Mouse (Mus musculus): ENCODE data around the gene Zup1. TPM values are rescaled to one million over a fixed set of nuclear protein-coding genes. Genes with fewer than 3 reads are reported as not detected.

Gene Zup1
- total and polyA plus RNA-seq, 3 experiments, result 1.6 to 27.2 (median 24.6) TPM

DNA sequence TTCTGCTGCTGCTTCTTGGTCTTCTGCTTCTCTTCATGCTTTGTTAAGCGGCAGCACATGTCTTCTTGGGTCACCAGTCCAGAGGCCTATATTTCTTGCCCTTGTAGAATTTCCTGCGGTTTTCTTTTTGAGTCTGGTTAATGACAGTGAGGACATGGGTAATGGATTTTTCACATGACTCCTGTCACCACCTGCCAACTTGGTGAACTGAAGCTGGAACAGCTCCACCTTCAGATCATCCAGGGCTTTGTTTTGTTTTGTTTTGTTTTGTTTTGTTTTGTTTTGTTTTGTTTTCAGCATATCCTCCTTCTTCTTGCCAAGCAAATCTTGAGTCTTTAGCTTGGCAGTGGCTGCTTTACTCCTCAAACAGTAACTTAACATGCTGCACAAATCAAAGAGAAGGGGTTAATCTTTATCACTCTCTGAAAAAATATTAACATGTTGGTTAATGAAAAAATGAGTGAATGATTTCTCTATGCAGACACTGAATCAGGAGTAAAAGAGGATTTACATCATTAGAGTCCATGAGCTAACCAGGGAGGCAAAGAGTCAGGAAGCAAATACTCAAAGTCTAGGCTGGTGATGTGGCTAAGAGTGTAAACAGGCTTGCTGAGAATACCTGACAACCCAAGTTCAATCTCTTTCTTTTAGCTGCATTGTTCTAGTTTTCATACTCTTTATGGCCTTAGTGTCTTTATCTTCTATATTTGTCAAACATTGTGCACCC is 78.2 kb downstream of the Zup1 start:
- ATAC-seq (ENCODE audit: extremely low read depth, insufficient number of reproducible peaks, low FRiP score, poor library complexity, severe bottlenecking), result no peak

DNA sequence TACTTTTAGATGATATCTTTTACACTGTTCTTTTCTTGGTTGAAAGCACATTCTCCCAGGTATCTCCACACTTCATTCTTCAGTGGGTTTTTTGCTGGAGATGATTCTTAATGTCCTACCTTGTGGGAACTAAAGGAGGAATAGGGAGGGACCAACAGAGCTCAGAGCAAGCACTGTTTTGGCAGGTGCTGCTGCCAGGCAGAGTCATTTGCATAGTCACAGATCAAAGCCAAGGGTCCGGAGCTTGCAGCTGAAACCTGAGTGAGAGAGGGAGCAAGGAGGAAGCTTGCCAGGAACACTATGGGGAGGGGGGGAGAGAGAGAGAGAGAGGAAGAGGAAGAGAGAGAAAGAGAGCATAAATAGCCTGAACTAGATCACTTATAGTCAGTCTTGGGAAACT is 80.6 kb downstream of the Zup1 start:
- TF ChIP-seq GATA1 (IDR thresholded peaks at IDR 0.05; ENCODE audit: borderline replicate concordance, low read length) (no peak), TAL1 (conservative IDR thresholded peaks at IDR 0.05; ENCODE audit: low read depth, low read length) (no peak), POLR2AphosphoS5 (IDR thresholded peaks at IDR 0.05; ENCODE audit: insufficient replicate concordance, low read depth, low read length) (no peak), CTCF (IDR thresholded peaks at IDR 0.05; ENCODE audit: low read depth, low read length) (no peak), GATA2 (IDR thresholded peaks at IDR 0.05; ENCODE audit: borderline replicate concordance, low read depth, low read length) (no peak)
- H3K27me3 ChIP-seq (ENCODE audit: insufficient read depth, low read length), result no peaks in the 10 kb centered on the region
- DNase-seq (ENCODE audit: low spot score), result no peak

More for the DNA sequence above, 78.2 kb downstream of the Zup1 start:
- TF ChIP-seq TAL1 (conservative IDR thresholded peaks at IDR 0.05; ENCODE audit: low read depth, low read length), result no peak
- TF ChIP-seq GATA2 (IDR thresholded peaks at IDR 0.05; ENCODE audit: borderline replicate concordance, low read depth, low read length), result no peak
- no peak for TF ChIP-seq CTCF (IDR thresholded peaks at IDR 0.05; ENCODE audit: low read depth, low read length)
- no peak for TF ChIP-seq GATA1 (IDR thresholded peaks at IDR 0.05; ENCODE audit: borderline replicate concordance, low read length)
- TF ChIP-seq POLR2AphosphoS5 (IDR thresholded peaks at IDR 0.05; ENCODE audit: insufficient replicate concordance, low read depth, low read length), result no peak
- no peaks in the 10 kb centered on the region for H3K36me3 ChIP-seq (replicated peaks)
- no peak overlapping the region for H3K4me3 ChIP-seq (ENCODE audit: low read depth, low read length)
- H3K27me3 ChIP-seq (ENCODE audit: insufficient read depth, low read length), result no peaks in the 10 kb centered on the region
- no peaks in the 10 kb centered on the region for H3K4me1 ChIP-seq (ENCODE audit: insufficient read depth, low read depth, low read length)
- no peak for DNase-seq (ENCODE audit: low spot score)
- peaks cover 9% of the 10 kb centered on the region for H3K9me3 ChIP-seq (replicated peaks)

More for the DNA sequence above, 80.6 kb downstream of the Zup1 start:
- no peak for ATAC-seq (ENCODE audit: extremely low read depth, insufficient number of reproducible peaks, low FRiP score, poor library complexity, severe bottlenecking)
- H3K4me3 ChIP-seq (ENCODE audit: low read depth, low read length), result no peak overlapping the region
- peaks cover 9% of the 10 kb centered on the region for H3K9me3 ChIP-seq (replicated peaks)
- H3K36me3 ChIP-seq (replicated peaks), result no peaks in the 10 kb centered on the region
- no peaks in the 10 kb centered on the region for H3K4me1 ChIP-seq (ENCODE audit: insufficient read depth, low read depth, low read length)

Other genes with a start within 250 kb of the Zup1 start
- not detected in 2 replicates for gene Sult3a2, start 164.6 kb downstream of the Zup1 start, total RNA-seq (2014; fragmentation: Nextera tagmentation)
- gene Sult3a2, start 164.6 kb downstream of the Zup1 start, total RNA-seq (2017), result not detected in 2 replicates
- not detected in 2 replicates for gene Sult3a2, start 164.6 kb downstream of the Zup1 start, polyA plus RNA-seq (2012)
- gene Sult3a1, start 93.5 kb downstream of the Zup1 start, total RNA-seq (2014; fragmentation: Nextera tagmentation), result not detected in 2 replicates
- not detected in 2 replicates for gene Sult3a1, start 93.5 kb downstream of the Zup1 start, total RNA-seq (2017)
- gene Sult3a1, start 93.5 kb downstream of the Zup1 start, polyA plus RNA-seq (2012), result not detected in 2 replicates
- not detected in 2 replicates for gene Rsph4a, start 46.2 kb downstream of the Zup1 start, total RNA-seq (2014; fragmentation: Nextera tagmentation)
- gene Rsph4a, start 46.2 kb downstream of the Zup1 start, total RNA-seq (2017), result 0.06 and 0.11 TPM in 2 replicates
- gene Rsph4a, start 46.2 kb downstream of the Zup1 start, polyA plus RNA-seq (2012), result not detected in 2 replicates
- gene Rwdd1, start 68.4 kb upstream of the Zup1 start, total RNA-seq (2014; fragmentation: Nextera tagmentation), result 250 and 269 TPM in 2 replicates
- 232 and 246 TPM in 2 replicates for gene Rwdd1, start 68.4 kb upstream of the Zup1 start, total RNA-seq (2017)
- gene Rwdd1, start 68.4 kb upstream of the Zup1 start, polyA plus RNA-seq (2012), result 57.2 and 67.7 TPM in 2 replicates
- not detected in 2 replicates for gene Trappc3l, start 86.3 kb upstream of the Zup1 start, total RNA-seq (2014; fragmentation: Nextera tagmentation)
- not detected in 2 replicates for gene Trappc3l, start 86.3 kb upstream of the Zup1 start, total RNA-seq (2017)
- not detected in 2 replicates for gene Trappc3l, start 86.3 kb upstream of the Zup1 start, polyA plus RNA-seq (2012)
- not detected in 2 replicates for gene Calhm4, start 93.0 kb upstream of the Zup1 start, total RNA-seq (2014; fragmentation: Nextera tagmentation)
- gene Calhm4, start 93.0 kb upstream of the Zup1 start, total RNA-seq (2017), result 0.06 and 0.11 TPM in 2 replicates
- gene Calhm4, start 93.0 kb upstream of the Zup1 start, polyA plus RNA-seq (2012), result not detected in 2 replicates
- gene Calhm5, start 145.2 kb upstream of the Zup1 start, total RNA-seq (2014; fragmentation: Nextera tagmentation), result not detected in 2 replicates
- under 0.01 and 0.05 TPM in 2 replicates for gene Calhm5, start 145.2 kb upstream of the Zup1 start, total RNA-seq (2017)
- not detected in 2 replicates for gene Calhm5, start 145.2 kb upstream of the Zup1 start, polyA plus RNA-seq (2012)
- gene Calhm6, start 176.7 kb upstream of the Zup1 start, total RNA-seq (2014; fragmentation: Nextera tagmentation), result not detected in 2 replicates
- 0.27 TPM in 1 of 2 replicates, not detected in the other for gene Calhm6, start 176.7 kb upstream of the Zup1 start, total RNA-seq (2017)
- gene Calhm6, start 176.7 kb upstream of the Zup1 start, polyA plus RNA-seq (2012), result not detected in 2 replicates

Measured in G1E (cell line).